Mouse (Mus musculus) forebrain, embryonic 10.5 days (tissue): ENCODE results near the gene Sft2d2. TPM values are rescaled to one million over a fixed set of nuclear protein-coding genes. Genes with fewer than 3 reads are reported as not detected.
A peak's percentile ranks its signal among the peaks of the same experiment; 100 is the strongest.

Experiments used
- DNase-seq: peaks from one replicate; pipeline ENCODE4 v3.0.0-alpha.2; 2017; ENCODE audit warnings: low spot score; ENCODE audit errors: extremely low spot score
- H3K27ac ChIP-seq: fragments of 300-500 bp; sonication (generic); 2 replicates; pipeline ENCODE4 v1.5.1; 2016; ENCODE audit warnings: mild to moderate bottlenecking
- H3K27me3 ChIP-seq: fragments of 300-500 bp; sonication (generic); 2 replicates; pipeline ENCODE4 v1.6.1; 2016; ENCODE audit warnings: mild to moderate bottlenecking; ENCODE audit not compliant: poor library complexity, severe bottlenecking
- H3K36me3 ChIP-seq: fragments of 300-500 bp; sonication (generic); replicated peaks from 2 replicates; pipeline ENCODE4 v1.6.1; 2016; ENCODE audit warnings: mild to moderate bottlenecking, moderate library complexity
- H3K4me1 ChIP-seq: fragments of 300-500 bp; sonication (generic); 2 replicates; pipeline ENCODE4 v1.6.1; 2016
- H3K4me3 ChIP-seq: fragments of 300-500 bp; sonication (generic); 2 replicates; pipeline ENCODE4 v1.5.1; 2016; ENCODE audit warnings: mild to moderate bottlenecking, moderate library complexity
- H3K9me3 ChIP-seq: fragments of 300-500 bp; sonication (generic); 2 replicates; pipeline ENCODE4 v1.6.1; 2016; ENCODE audit warnings: mild to moderate bottlenecking, moderate library complexity
- WGBS: fragments of 180-500 bp; shearing (Covaris S2); methylation state at CpG from one replicate; pipeline ENCODE4 v1.1.7; 2016; 5-methylcytosine and 5-hydroxymethylcytosine counted together
- polyA plus RNA-seq: library from polyadenylated mRNA; unstranded; fragments of >200 nt; fragmentation: Nextera tagmentation; extraction: Ambion mirVana; gene quantifications from 2 replicates; pipeline ENCODE4 v1.2.1, GENCODE M21; 2016

The Sft2d2 gene
- polyA plus RNA-seq, 1 experiment from 2014 or later, result 12.7 TPM

DNA sequence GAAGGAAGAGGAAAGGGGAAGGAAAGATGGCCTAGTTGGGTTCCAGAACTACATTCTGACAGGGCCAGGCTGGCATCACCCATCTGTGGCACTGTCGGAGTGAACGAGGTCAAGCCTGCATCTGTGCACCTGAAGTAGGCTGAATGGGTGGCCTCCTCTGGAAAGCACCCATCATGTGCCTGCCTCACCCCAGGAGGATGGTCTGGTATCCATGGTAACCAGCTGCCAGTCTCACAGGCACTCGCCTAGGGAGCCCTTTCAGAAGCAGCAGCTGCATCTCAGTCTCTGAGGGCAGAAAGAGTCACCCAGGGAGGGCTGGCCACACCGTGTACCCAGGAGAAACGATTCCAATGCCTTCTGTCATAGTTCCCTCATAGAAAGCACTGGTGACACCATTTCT lies 6.9 kb downstream of the Sft2d2 start:
- no peak overlapping the region for H3K27ac ChIP-seq
- whole genome bisulfite sequencing, result 60% methylated on average over 5 of the region's 5 CpGs
- H3K9me3 ChIP-seq, result no peaks in the 10 kb centered on the region
- H3K36me3 ChIP-seq, result peaks cover 15% of the 10 kb centered on the region
- H3K4me3 ChIP-seq, result no peak overlapping the region
- H3K27me3 ChIP-seq, result no peaks in the 10 kb centered on the region
- no peak for DNase-seq
- H3K4me1 ChIP-seq, result peaks cover 35% of the 10 kb centered on the region

DNA sequence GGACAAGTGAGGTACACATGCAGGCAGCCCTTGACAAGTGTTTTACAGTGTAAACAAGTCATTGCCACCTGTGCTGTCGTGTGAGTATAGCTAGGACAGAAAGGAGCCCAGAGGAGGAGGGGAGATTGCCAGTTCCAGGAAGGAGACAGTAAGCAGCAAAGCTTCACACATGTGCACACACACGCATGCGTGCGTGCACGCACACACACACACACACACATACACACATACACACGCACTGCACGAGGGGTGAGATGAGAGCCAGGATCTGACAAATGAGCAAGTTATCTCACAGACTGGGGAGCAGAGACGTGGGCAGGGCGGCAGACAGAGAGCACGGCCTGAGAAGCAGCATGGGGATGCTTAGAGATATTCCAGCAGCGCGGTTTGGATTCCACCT lies 7.7 kb downstream of the Sft2d2 start:
- Histone ChIP-seq H3K27ac (no peak overlapping the region), H3K4me1 (peaks cover 32% of the 10 kb centered on the region), H3K9me3 (no peaks in the 10 kb centered on the region), H3K27me3 (no peaks in the 10 kb centered on the region), H3K4me3 (no peak overlapping the region), H3K36me3 (peaks cover 24% of the 10 kb centered on the region)
- 85% methylated on average over 12 of the region's 12 CpGs for WGBS
- no peak for DNase-seq

DNA sequence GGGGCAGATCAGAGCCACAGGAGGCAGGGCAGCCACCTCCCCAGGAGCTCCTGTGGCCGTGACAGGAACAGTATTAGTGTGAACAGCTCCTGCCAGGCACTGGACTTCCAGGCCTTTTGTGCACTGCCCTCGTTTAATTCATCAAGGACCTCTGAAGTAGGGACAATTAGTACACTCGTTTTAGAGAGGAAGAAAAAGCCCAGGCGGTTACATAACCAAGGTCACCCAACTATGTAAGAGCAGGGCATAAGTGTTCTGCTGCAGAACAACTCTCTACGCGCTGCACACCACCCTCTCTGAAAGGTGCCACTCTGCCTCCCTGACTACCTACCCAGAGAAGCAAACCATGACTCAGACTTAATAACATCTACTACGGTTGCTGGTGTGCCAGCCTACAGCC lies 9.1 kb downstream of the Sft2d2 start:
- 65% methylated on average over 7 of the region's 7 CpGs for WGBS
- Histone ChIP-seq H3K4me3 (no peak overlapping the region), H3K36me3 (peaks cover 25% of the 10 kb centered on the region), H3K27ac (0 out of 2 replicates have a peak overlapping the region, but pooled peaks have one; percentile 20), H3K4me1 (peaks cover 31% of the 10 kb centered on the region), H3K9me3 (no peaks in the 10 kb centered on the region), H3K27me3 (no peaks in the 10 kb centered on the region)
- DNase-seq, result no peak

DNA sequence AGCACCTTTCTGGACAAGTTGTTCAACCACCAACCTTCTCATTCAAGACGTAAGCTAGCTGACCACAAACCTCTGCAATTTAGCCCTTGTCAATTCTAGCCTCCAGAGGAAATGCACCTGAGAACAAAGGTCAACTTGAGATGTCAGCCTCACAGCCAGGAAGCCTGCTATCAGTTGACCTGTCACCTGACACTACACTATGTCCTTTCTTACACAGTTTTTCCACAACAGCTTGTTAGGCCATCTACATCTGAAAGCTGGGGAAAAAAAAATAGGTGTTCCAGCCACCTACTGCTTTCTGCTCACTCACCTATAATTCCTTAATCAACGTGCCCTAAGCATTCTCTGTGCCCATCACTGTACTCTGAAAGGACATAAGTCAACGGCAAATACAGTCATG lies 10.1 kb downstream of the Sft2d2 start:
- Histone ChIP-seq H3K4me3 (no peak overlapping the region), H3K27me3 (no peaks in the 10 kb centered on the region), H3K9me3 (no peaks in the 10 kb centered on the region), H3K27ac (no peak overlapping the region), H3K4me1 (peaks cover 31% of the 10 kb centered on the region), H3K36me3 (peaks cover 25% of the 10 kb centered on the region)
- WGBS, result 88% methylated on average over 3 of the region's 3 CpGs
- no peak for DNase-seq

DNA sequence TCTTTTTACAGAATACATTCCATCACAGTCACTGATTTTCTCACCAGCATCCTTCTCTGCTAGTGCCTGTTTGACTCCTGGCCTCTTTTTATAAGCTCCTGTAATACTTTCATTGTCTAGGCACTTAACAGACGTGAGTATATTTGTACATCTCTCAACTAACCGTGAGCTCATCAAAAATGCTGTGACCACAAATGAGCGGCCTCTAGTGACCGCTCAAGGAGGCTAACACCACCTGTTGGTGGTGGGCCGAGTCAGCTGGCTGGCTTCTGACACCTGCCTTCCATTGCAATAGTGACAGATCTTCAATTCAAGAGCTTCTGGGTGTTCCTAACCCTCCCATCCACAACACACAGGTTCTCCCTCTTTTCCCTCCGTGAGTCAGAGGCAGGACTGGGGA lies 10.8 kb downstream of the Sft2d2 start:
- Histone ChIP-seq H3K9me3 (no peaks in the 10 kb centered on the region), H3K4me3 (no peak overlapping the region), H3K27ac (no peak overlapping the region), H3K36me3 (peaks cover 31% of the 10 kb centered on the region), H3K27me3 (no peaks in the 10 kb centered on the region), H3K4me1 (peaks cover 32% of the 10 kb centered on the region)
- no peak for DNase-seq
- WGBS, result 81% methylated on average over 6 of the region's 6 CpGs

DNA sequence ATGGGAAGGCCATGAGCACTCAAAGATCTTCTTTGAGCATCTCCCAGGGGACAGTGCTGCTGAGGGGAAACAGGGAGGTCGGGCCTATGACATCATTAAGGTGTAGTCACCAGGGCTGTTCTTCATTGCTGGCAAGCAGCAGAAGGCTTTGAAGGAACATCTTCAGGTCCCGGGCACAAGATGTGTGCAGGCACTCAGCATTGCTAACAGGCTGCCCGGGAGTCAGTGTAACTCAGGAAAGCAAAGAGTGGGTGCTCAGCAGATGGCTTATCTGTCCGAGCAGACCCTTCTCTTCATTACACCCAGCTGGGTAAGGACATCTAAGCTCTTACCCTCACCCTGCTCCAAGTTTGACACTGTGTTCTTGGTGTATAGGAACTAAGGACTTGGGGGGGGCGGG lies 14.9 kb downstream of the Sft2d2 start:
- Histone ChIP-seq H3K36me3 (peaks cover 34% of the 10 kb centered on the region), H3K27me3 (no peaks in the 10 kb centered on the region), H3K4me1 (peaks cover 9% of the 10 kb centered on the region; the same call in 1 of the 2 replicates), H3K27ac (no peak overlapping the region), H3K4me3 (no peak overlapping the region), H3K9me3 (no peaks in the 10 kb centered on the region)
- no peak for DNase-seq
- 81% methylated on average over 5 of the region's 5 CpGs for WGBS

DNA sequence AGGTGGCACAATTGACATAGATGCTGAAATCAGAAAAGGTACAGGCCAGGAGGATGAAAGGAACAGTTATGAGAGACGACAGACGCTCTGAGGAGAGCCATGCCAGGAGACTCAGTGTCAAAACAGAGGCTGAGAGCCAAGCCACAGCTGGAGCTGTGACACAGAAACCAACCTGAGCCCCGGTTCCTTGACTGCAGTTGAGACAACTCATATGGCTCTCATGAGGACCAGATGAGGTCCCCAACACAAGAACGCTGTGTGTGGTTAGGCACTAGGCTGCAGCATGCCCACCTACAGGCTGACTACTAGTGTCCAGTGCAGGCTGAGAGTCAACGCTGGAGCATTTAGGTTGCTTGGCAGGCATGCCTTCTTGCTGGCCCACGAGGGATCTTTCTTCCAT lies 16.2 kb downstream of the Sft2d2 start:
- H3K36me3 ChIP-seq, result peaks cover 26% of the 10 kb centered on the region
- no peak overlapping the region for H3K27ac ChIP-seq
- WGBS, result 92% methylated on average over 6 of the region's 6 CpGs
- H3K9me3 ChIP-seq, result no peaks in the 10 kb centered on the region
- H3K4me1 ChIP-seq, result peaks cover 9% of the 10 kb centered on the region; the same call in 1 of the 2 replicates
- no peak overlapping the region for H3K4me3 ChIP-seq
- H3K27me3 ChIP-seq, result no peaks in the 10 kb centered on the region
- DNase-seq, result no peak

DNA sequence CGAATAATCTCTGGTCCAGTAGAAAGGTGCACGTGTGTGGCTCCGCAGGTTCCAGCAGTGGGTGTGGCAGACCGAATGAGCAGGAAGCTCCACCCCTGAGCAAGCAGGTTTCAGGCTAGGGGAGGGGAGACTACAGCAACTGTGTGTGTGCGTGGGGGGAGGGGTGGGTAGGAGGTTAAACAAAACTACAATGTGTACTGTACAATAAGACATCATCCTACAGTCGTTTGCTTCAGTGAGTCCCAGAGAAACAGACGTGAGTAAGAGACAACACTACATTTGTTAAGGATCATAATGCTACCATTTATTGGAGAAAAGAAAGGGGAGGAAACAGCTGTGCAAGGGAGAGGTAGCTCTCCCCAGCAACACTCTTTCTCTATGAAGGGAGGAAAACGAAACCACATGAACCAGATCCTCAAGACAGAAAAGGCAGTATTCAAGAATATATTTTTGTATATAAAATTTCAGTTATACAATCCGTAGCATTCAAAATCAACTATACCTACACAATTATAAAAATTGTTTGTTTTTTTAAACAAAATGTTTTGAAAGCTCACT lies 20.1 kb downstream of the Sft2d2 start:
- no peak for DNase-seq
- no peaks in the 10 kb centered on the region for H3K9me3 ChIP-seq
- no peaks in the 10 kb centered on the region for H3K27me3 ChIP-seq
- H3K27ac ChIP-seq, result no peak overlapping the region
- peaks cover 6% of the 10 kb centered on the region; the same call in 1 of the 2 replicates for H3K4me1 ChIP-seq
- WGBS, result 73% methylated on average over 9 of the region's 9 CpGs
- H3K4me3 ChIP-seq, result no peak overlapping the region
- peaks cover 9% of the 10 kb centered on the region; the same call in 1 of the 2 replicates for H3K36me3 ChIP-seq

DNA sequence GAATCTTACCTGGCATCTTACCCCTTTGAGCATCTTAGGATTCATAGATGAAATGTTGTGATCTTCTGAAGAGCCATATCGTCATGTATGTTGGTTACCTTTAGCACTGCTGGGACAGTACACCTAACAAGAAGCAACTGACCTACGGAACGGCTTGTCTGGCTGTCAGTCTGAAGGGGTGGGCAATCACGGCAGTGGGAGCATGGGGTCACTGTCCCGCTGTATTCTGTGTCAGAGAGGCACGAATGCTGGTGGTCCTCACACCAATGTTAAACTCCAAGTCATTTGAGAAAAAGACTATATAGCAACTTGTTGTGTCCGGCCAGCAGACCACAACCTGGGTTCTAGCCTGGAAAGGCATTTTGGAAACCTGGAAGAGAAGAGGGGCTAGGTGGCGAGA lies 23.0 kb downstream of the Sft2d2 start:
- DNase-seq, result no peak
- H3K4me1 ChIP-seq, result no peaks in the 10 kb centered on the region
- no peak overlapping the region for H3K27ac ChIP-seq
- H3K36me3 ChIP-seq, result no peaks in the 10 kb centered on the region
- H3K4me3 ChIP-seq, result no peak overlapping the region
- H3K9me3 ChIP-seq, result no peaks in the 10 kb centered on the region
- WGBS, result 78% methylated on average over 7 of the region's 8 CpGs
- H3K27me3 ChIP-seq, result no peaks in the 10 kb centered on the region

DNA sequence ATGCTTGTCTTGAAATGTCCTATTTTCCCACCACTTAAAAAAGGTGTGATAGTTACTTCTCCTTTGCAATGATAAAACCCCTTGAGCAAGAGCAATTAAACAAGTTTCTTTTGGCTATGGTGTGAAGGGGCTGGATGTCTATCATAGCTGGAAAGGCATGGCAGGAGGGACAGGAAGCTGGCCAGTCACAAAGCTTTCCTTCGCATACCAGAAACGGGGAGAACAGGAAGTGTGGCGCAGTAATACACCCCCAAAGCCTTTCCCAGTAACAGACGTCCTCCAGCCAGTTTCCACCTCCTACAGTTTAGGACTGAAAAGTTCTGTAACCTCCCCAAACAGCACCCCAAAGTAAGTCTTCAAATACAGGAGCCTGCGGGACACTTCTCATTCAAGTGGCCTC lies 24.1 kb downstream of the Sft2d2 start:
- Histone ChIP-seq H3K27me3 (no peaks in the 10 kb centered on the region), H3K27ac (no peak overlapping the region), H3K9me3 (peaks cover 3% of the 10 kb centered on the region; the same call in 1 of the 2 replicates), H3K4me3 (no peak overlapping the region), H3K36me3 (no peaks in the 10 kb centered on the region), H3K4me1 (no peaks in the 10 kb centered on the region)
- DNase-seq, result no peak
- WGBS, result 80% methylated on average over 5 of the region's 5 CpGs

DNA sequence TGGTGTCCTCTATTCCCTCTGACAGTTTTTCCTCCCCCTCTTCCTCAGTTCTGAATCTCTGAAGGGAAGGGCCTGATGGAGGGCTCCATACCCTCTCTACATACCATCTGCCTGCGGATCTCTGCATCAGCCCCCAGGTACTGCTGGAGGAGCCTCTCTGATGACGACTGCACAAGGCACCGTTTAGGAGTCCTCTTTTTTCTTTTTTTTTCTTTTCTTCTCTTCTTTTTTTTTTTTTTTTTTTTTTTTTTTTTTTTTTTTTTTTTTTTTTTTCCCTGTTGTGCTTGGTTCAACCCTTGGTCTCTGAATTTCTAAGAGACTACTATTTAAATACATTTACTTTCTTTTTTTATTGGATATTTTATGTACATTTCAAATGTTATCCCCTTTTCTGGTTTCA lies 24.8 kb downstream of the Sft2d2 start:
- H3K4me3 ChIP-seq, result no peak overlapping the region
- no peak overlapping the region for H3K27ac ChIP-seq
- no peaks in the 10 kb centered on the region for H3K4me1 ChIP-seq
- 87% methylated on average over 3 of the region's 3 CpGs for WGBS
- peaks cover 3% of the 10 kb centered on the region; the same call in 1 of the 2 replicates for H3K9me3 ChIP-seq
- DNase-seq, result no peak
- no peaks in the 10 kb centered on the region for H3K36me3 ChIP-seq
- H3K27me3 ChIP-seq, result no peaks in the 10 kb centered on the region

DNA sequence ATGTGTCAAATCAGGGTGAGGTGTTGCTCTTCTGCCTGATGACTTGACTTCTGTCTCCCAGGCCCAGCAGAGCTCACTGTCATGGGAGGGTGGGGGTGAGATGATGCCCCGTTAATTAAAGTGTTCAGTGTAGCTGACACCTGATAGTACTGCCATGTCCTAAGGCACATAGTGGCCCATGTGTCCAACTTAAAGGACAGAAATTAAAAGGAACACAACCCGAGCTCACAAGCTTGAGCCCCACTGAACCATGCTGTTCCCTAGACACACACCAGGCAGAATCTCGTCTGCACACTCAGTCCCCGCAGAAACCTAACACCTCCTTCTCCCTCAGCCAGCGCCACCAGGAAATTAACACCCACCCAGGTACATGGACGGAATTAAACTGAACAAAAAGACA lies 29.3 kb downstream of the Sft2d2 start:
- DNase-seq, result no peak
- 70% methylated on average over 6 of the region's 6 CpGs for WGBS
- Histone ChIP-seq H3K27me3 (no peaks in the 10 kb centered on the region), H3K36me3 (no peaks in the 10 kb centered on the region), H3K27ac (no peak overlapping the region), H3K9me3 (peaks cover 3% of the 10 kb centered on the region; the same call in 1 of the 2 replicates), H3K4me3 (no peak overlapping the region), H3K4me1 (no peaks in the 10 kb centered on the region)

DNA sequence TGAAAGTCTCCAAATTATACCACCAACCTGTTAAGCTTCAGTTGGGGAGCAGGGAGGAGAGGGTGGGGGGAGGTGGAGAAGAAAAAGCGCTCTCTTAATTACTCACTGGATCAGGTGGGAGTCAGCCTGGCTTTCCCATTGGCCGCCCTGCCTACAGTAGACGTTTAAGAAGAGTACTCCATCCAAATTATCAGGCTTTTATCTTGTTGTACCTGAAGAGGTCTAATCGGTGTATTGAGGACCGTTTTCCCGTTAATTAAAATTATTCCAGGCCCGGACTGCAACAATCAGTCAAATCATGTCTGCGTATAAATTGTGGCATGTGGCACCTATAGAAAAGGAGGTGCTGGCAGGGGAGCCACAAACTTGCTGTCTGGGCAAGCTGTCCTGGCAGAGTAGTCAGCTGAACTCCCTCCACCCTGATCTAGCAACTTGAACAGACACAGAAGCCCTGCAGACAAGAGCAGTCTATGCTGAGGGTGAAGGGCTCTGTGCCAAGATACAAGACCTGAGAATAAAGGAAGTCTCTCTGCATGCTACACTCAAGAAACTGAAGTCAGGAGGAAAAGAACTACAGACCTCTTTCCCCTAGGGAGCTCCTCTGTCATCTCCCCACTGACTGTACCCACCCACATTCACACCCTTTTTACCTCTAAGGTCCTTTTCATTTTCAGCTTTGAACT lies 33.4 kb downstream of the Sft2d2 start, which contains the start of gene Tbx19:
TSS of gene Tbx19 (minus strand) at position 51 of the 683 bp plus-strand sequence.
- no peak for DNase-seq
- Histone ChIP-seq H3K36me3 (no peaks in the 10 kb centered on the region), H3K9me3 (peaks cover 3% of the 10 kb centered on the region; the same call in 1 of the 2 replicates), H3K27ac (no peak within 1 kb of the TSS), H3K4me3 (no peak within 1 kb of the TSS), H3K27me3 (no peaks in the 10 kb centered on the region), H3K4me1 (no peaks in the 10 kb centered on the region)
- 90% methylated on average over 8 of the region's 8 CpGs for WGBS
